Mouse (Mus musculus) heart, postnatal 0 days (tissue): ENCODE measurements around the gene Olfr605. TPM values are rescaled to one million over a fixed set of nuclear protein-coding genes. Genes with fewer than 3 reads are reported as not detected.

Source experiments
- ATAC-seq: fragments of 200-750 bp; cut with Nextera tagmentation; 2 replicates; pipeline ENCODE4 v1.8.0; 2017; ENCODE audit warnings: low read depth, moderate number of reproducible peaks, moderate library complexity; ENCODE audit not compliant: insufficient read depth
- DNase-seq: peaks from one replicate; pipeline ENCODE4 v3.0.0-alpha.2; 2016; ENCODE audit warnings: low spot score
- H3K27ac ChIP-seq: fragments of 300-500 bp; sonication (generic); 2 replicates; pipeline ENCODE4 v1.5.1; 2014; ENCODE audit warnings: low read depth, mild to moderate bottlenecking
- H3K27me3 ChIP-seq: fragments of 300-500 bp; sonication (generic); 2 replicates; pipeline ENCODE4 v1.6.1; 2014; ENCODE audit warnings: low read length, mixed read lengths; ENCODE audit not compliant: control insufficient read depth, insufficient read depth
- H3K36me3 ChIP-seq: fragments of 300-500 bp; sonication (generic); replicated peaks from 2 replicates; pipeline ENCODE4 v1.6.1; 2014; ENCODE audit warnings: low read length, mixed read lengths; ENCODE audit not compliant: control insufficient read depth, insufficient read depth
- H3K4me1 ChIP-seq: fragments of 300-500 bp; sonication (generic); 2 replicates; pipeline ENCODE4 v1.6.1; 2014; ENCODE audit warnings: antibody characterized with exemption; ENCODE audit not compliant: control insufficient read depth, insufficient read depth
- H3K4me2 ChIP-seq: fragments of 300-500 bp; sonication (generic); 2 replicates; pipeline ENCODE4 v1.6.1; 2014; ENCODE audit warnings: low read depth, mild to moderate bottlenecking, low read length, moderate library complexity
- H3K4me3 ChIP-seq: fragments of 300-500 bp; sonication (generic); 2 replicates; pipeline ENCODE4 v1.5.1; 2014; ENCODE audit warnings: low read depth, low read length
- H3K9ac ChIP-seq: fragments of 300-500 bp; sonication (generic); replicated peaks from 2 replicates; pipeline ENCODE4 v1.6.1; 2014; ENCODE audit warnings: low read depth, low read length, mixed read lengths
- H3K9me3 ChIP-seq: fragments of 300-500 bp; sonication (generic); replicated peaks from 2 replicates; pipeline ENCODE4 v1.6.1; 2016; ENCODE audit warnings: low read length; ENCODE audit not compliant: control insufficient read depth
- CTCF ChIP-seq: IDR thresholded peaks from 2 replicates; pipeline ENCODE4 v1.5.1; 2016; ENCODE audit warnings: antibody characterized with exemption, control low read depth, low read depth
- EP300 ChIP-seq: IDR thresholded peaks from 2 replicates; pipeline ENCODE4 v1.6.1; 2016; ENCODE audit warnings: antibody characterized with exemption, low read depth
- WGBS: fragments of 180-500 bp; shearing (Covaris S2); extraction: QIAGEN DNeasy Blood & Tissue Kit; methylation state at CpG from one replicate; pipeline ENCODE4 v1.1.7; 2014; 5-methylcytosine and 5-hydroxymethylcytosine counted together
- microRNA-seq: library from miRNA; unstranded; fragments of <30 nt; microRNA quantifications from one replicate; pipeline ENCODE4, GENCODE M21; 2016
- polyA plus RNA-seq: library from polyadenylated mRNA; unstranded; fragments of >200 nt; fragmentation: Nextera tagmentation; extraction: Ambion mirVana; gene quantifications from 2 replicates; pipeline ENCODE4 v1.2.1, GENCODE M21; 2015
- total RNA-seq: library from RNA; depleted of rRNA; stranded (reverse); fragments of >200 nt; gene quantifications from 2 replicates; pipeline ENCODE4 v1.2.3, GENCODE M21; 2014; ENCODE audit warnings: low replicate concordance; rRNA removed

The Olfr605 gene
- total and polyA plus RNA-seq, 2 experiments from 2014 or later, result not detected

GRCm38 (mm10) chr7:103398981-103399380 lies 46.3 kb downstream of the Olfr605 start:
- Histone ChIP-seq H3K4me3 (no peak overlapping the region), H3K27ac (no peak overlapping the region), H3K9me3 (no peaks in the 10 kb centered on the region), H3K4me2 (no peak overlapping the region), H3K9ac (no peak overlapping the region), H3K27me3 (no peaks in the 10 kb centered on the region), H3K4me1 (no peaks in the 10 kb centered on the region), H3K36me3 (no peaks in the 10 kb centered on the region)
- TF ChIP-seq CTCF (no peak), EP300 (no peak)
- DNase-seq, result no peak
- no peak for ATAC-seq
- WGBS, result 15% methylated on average over 1 of the region's 1 CpGs

DNA sequence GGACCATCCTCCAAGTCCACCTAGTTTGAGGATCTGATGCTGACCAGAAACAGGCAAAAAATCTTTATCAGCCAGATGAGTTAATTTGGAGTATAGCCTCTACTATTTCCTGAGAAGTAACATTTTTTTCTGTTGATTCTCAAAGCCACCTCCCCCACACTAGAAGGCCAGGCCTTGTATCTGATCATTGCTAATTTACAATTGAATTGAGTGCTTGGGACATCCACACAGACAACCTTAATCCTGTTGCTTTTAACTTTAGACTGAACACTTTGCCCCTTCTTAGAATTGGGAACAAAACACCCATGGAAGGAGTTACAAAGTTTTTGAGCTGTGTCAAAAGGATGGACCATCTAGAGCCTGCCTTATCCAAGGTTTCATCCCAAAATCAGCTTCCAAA lies 47.5 kb downstream of the Olfr605 start:
- Histone ChIP-seq H3K36me3 (no peaks in the 10 kb centered on the region), H3K27me3 (no peaks in the 10 kb centered on the region), H3K4me1 (no peaks in the 10 kb centered on the region), H3K4me3 (no peak overlapping the region), H3K4me2 (no peak overlapping the region), H3K9ac (no peak overlapping the region), H3K27ac (no peak overlapping the region), H3K9me3 (no peaks in the 10 kb centered on the region)
- TF ChIP-seq EP300 (no peak), CTCF (no peak)
- no peak for DNase-seq
- ATAC-seq, result no peak

Small RNA genes lying within 50 kb of the gene (microRNA-seq; reads per million reads assigned to microRNA genes)
- not detected for gene Gm25774

Other genes starting within 250 kb of the Olfr605 start
- gene Olfr593, start 233.6 kb downstream of the Olfr605 start, total RNA-seq, result not detected in 2 replicates
- not detected in 2 replicates for gene Olfr593, start 233.6 kb downstream of the Olfr605 start, polyA plus RNA-seq
- gene Olfr594, start 228.4 kb downstream of the Olfr605 start, total RNA-seq, result not detected in 2 replicates
- gene Olfr594, start 228.4 kb downstream of the Olfr605 start, polyA plus RNA-seq, result not detected in 2 replicates
- not detected in 2 replicates for gene Usp17ld, start 192.9 kb downstream of the Olfr605 start, total RNA-seq
- not detected in 2 replicates for gene Usp17ld, start 192.9 kb downstream of the Olfr605 start, polyA plus RNA-seq
- gene Olfr596, start 139.8 kb downstream of the Olfr605 start, total RNA-seq, result not detected in 2 replicates
- not detected in 2 replicates for gene Olfr596, start 139.8 kb downstream of the Olfr605 start, polyA plus RNA-seq
- gene Olfr597, start 129.1 kb downstream of the Olfr605 start, total RNA-seq, result not detected in 2 replicates
- gene Olfr597, start 129.1 kb downstream of the Olfr605 start, polyA plus RNA-seq, result not detected in 2 replicates
- gene Olfr598, start 121.9 kb downstream of the Olfr605 start, total RNA-seq, result not detected in 2 replicates
- not detected in 2 replicates for gene Olfr598, start 121.9 kb downstream of the Olfr605 start, polyA plus RNA-seq
- gene Olfr599, start 109.5 kb downstream of the Olfr605 start, total RNA-seq, result not detected in 2 replicates
- gene Olfr599, start 109.5 kb downstream of the Olfr605 start, polyA plus RNA-seq, result not detected in 2 replicates
- not detected in 2 replicates for gene Olfr600, start 95.8 kb downstream of the Olfr605 start, total RNA-seq
- not detected in 2 replicates for gene Olfr600, start 95.8 kb downstream of the Olfr605 start, polyA plus RNA-seq
- gene Olfr601, start 82.8 kb downstream of the Olfr605 start, total RNA-seq, result not detected in 2 replicates
- not detected in 2 replicates for gene Olfr601, start 82.8 kb downstream of the Olfr605 start, polyA plus RNA-seq
- not detected in 2 replicates for gene Olfr603, start 59.3 kb downstream of the Olfr605 start, total RNA-seq
- gene Olfr603, start 59.3 kb downstream of the Olfr605 start, polyA plus RNA-seq, result not detected in 2 replicates
- gene Usp17lc, start 30.4 kb downstream of the Olfr605 start, total RNA-seq, result not detected in 2 replicates
- gene Usp17lc, start 30.4 kb downstream of the Olfr605 start, polyA plus RNA-seq, result 0.12 and 0.19 TPM in 2 replicates
- gene Olfr606, start 3.6 kb upstream of the Olfr605 start, total RNA-seq, result not detected in 2 replicates
- gene Olfr606, start 3.6 kb upstream of the Olfr605 start, polyA plus RNA-seq, result not detected in 2 replicates
- gene Olfr607, start 18.7 kb upstream of the Olfr605 start, total RNA-seq, result not detected in 2 replicates
- 0.55 and 0.91 TPM in 2 replicates for gene Olfr607, start 18.7 kb upstream of the Olfr605 start, polyA plus RNA-seq
- 9.8 TPM in 2 replicates for gene Olfr608, start 24.4 kb upstream of the Olfr605 start, total RNA-seq
- 1.1 and 1.3 TPM in 2 replicates for gene Olfr608, start 24.4 kb upstream of the Olfr605 start, polyA plus RNA-seq
- gene Olfr609, start 52.6 kb upstream of the Olfr605 start, total RNA-seq, result not detected in 2 replicates
- 0.04 TPM in 2 replicates for gene Olfr609, start 52.6 kb upstream of the Olfr605 start, polyA plus RNA-seq
- gene Olfr610, start 66.7 kb upstream of the Olfr605 start, total RNA-seq, result not detected in 2 replicates
- gene Olfr610, start 66.7 kb upstream of the Olfr605 start, polyA plus RNA-seq, result not detected in 2 replicates
- gene Olfr611, start 75.4 kb upstream of the Olfr605 start, total RNA-seq, result not detected in 2 replicates
- not detected in 2 replicates for gene Olfr611, start 75.4 kb upstream of the Olfr605 start, polyA plus RNA-seq
- not detected in 2 replicates for gene Olfr612, start 97.3 kb upstream of the Olfr605 start, total RNA-seq
- gene Olfr612, start 97.3 kb upstream of the Olfr605 start, polyA plus RNA-seq, result not detected in 2 replicates
- not detected in 2 replicates for gene Olfr613, start 102.6 kb upstream of the Olfr605 start, total RNA-seq
- not detected in 2 replicates for gene Olfr613, start 102.6 kb upstream of the Olfr605 start, polyA plus RNA-seq
- not detected in 2 replicates for gene Olfr615, start 110.6 kb upstream of the Olfr605 start, total RNA-seq
- gene Olfr615, start 110.6 kb upstream of the Olfr605 start, polyA plus RNA-seq, result not detected in 2 replicates
- gene Olfr616, start 123.7 kb upstream of the Olfr605 start, total RNA-seq, result not detected in 2 replicates
- not detected in 2 replicates for gene Olfr616, start 123.7 kb upstream of the Olfr605 start, polyA plus RNA-seq
- not detected in 2 replicates for gene Olfr617, start 127.6 kb upstream of the Olfr605 start, total RNA-seq
- gene Olfr617, start 127.6 kb upstream of the Olfr605 start, polyA plus RNA-seq, result not detected in 2 replicates
- gene Olfr618, start 144.7 kb upstream of the Olfr605 start, total RNA-seq, result not detected in 2 replicates
- not detected in 2 replicates for gene Olfr618, start 144.7 kb upstream of the Olfr605 start, polyA plus RNA-seq
- not detected in 2 replicates for gene Olfr619, start 155.1 kb upstream of the Olfr605 start, total RNA-seq
- gene Olfr619, start 155.1 kb upstream of the Olfr605 start, polyA plus RNA-seq, result not detected in 2 replicates
- not detected in 2 replicates for gene Olfr620, start 167.1 kb upstream of the Olfr605 start, total RNA-seq
- gene Olfr620, start 167.1 kb upstream of the Olfr605 start, polyA plus RNA-seq, result not detected in 2 replicates
- gene Olfr622, start 197.3 kb upstream of the Olfr605 start, total RNA-seq, result not detected in 2 replicates
- not detected in 2 replicates for gene Olfr622, start 197.3 kb upstream of the Olfr605 start, polyA plus RNA-seq
- gene Olfr623, start 218.3 kb upstream of the Olfr605 start, total RNA-seq, result not detected in 2 replicates
- not detected in 2 replicates for gene Olfr623, start 218.3 kb upstream of the Olfr605 start, polyA plus RNA-seq
- not detected in 2 replicates for gene Olfr624, start 225.8 kb upstream of the Olfr605 start, total RNA-seq
- gene Olfr624, start 225.8 kb upstream of the Olfr605 start, polyA plus RNA-seq, result 0.03 TPM in 1 of 2 replicates, not detected in the other
- not detected in 2 replicates for gene Olfr625-ps1, start 237.3 kb upstream of the Olfr605 start, total RNA-seq
- gene Olfr625-ps1, start 237.3 kb upstream of the Olfr605 start, polyA plus RNA-seq, result not detected in 2 replicates